Comparison of ENCODE assay signal across 8 mouse cellular contexts in the genomic region with DNA sequence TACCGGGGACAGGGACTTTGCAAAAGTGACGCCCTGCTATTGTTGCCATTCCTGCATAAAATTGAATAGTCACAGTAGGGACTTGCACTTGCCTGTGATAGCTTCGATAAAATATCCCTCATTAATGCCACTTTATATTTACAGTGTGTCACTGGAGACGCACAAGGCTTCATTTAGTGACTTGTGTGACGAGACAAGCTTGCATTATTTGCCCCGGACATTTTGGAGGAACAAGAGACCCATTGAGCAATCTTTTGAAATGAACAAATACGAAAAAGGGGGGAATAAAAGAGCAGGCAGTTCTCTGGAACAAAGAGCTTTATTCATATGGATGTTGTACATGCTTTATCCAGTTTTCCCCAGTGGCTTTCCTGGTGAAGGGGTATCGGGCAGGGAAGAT. TPM values are rescaled to one million over a fixed set of nuclear protein-coding genes. Genes with fewer than 3 reads are reported as not detected.
DNase-seq lines count a peak whose midpoint lies in the region; ATAC-seq and TF ChIP-seq lines count a peak whose summit lies in the region.
"Had no signal": no experiment of that assay in that cellular context is flagged by ENCODE, and none has a peak within 500 bp of the region (broad histone marks: within the 10 kb centered on the region; RNA-seq: fewer than 3 reads in every experiment).

No protein-coding gene starts in this region.

- H3K27me3 ChIP-seq in hindbrain, embryonic 10.5 days (ENCODE audit: insufficient read depth, poor library complexity, severe bottlenecking), result no peaks in the 10 kb centered on the region
- H3K27me3 ChIP-seq in midbrain, embryonic 14.5 days (ENCODE audit: control insufficient read depth, insufficient read depth, low read length), result peaks cover 16% of the 10 kb centered on the region; the same call in 1 of the 2 replicates
- H3K27me3 ChIP-seq in thymus, adult 2 months (ENCODE audit: control insufficient read depth, insufficient read depth, low read length), result peaks cover 23% of the 10 kb centered on the region

- no peaks in the 10 kb centered on the region for H3K9me3 ChIP-seq in hindbrain, embryonic 10.5 days
- no peaks in the 10 kb centered on the region for H3K9me3 ChIP-seq in midbrain, embryonic 14.5 days (ENCODE audit: control insufficient read depth, low read length)

- no peak for TF ChIP-seq POLR2A in cortical plate, adult 2 months (IDR thresholded peaks at IDR 0.05; ENCODE audit: extremely low read depth, insufficient read depth, low read length)
- no peak for TF ChIP-seq POLR2A in thymus, adult 2 months (IDR thresholded peaks at IDR 0.05; ENCODE audit: control insufficient read depth, extremely low read depth, insufficient read depth, low read length, poor library complexity)

- peak overlapping the region; percentile 22 for H3K9ac ChIP-seq in midbrain, embryonic 14.5 days (replicated peaks; ENCODE audit: low read length)

- WGBS in hindbrain, embryonic 10.5 days, result 11% methylated on average over 8 of the region's 8 CpGs
- WGBS in midbrain, embryonic 14.5 days, result 2% methylated on average over 8 of the region's 8 CpGs
- 42% methylated on average over 8 of the region's 8 CpGs for WGBS in thymus, adult 2 months

- H3K27ac ChIP-seq in cortical plate, adult 2 months (ENCODE audit: insufficient read depth, low read length), result no peak overlapping the region
- peak overlapping the region; percentile 96 for H3K27ac ChIP-seq in hindbrain, embryonic 10.5 days
- no peak overlapping the region for H3K27ac ChIP-seq in midbrain, embryonic 14.5 days (replicated peaks; ENCODE audit: low read depth, low read length)
- H3K27ac ChIP-seq in thymus, adult 2 months (ENCODE audit: control insufficient read depth, insufficient read depth, low read length), result no peak overlapping the region

- no peak for ATAC-seq in midbrain, embryonic 14.5 days (ENCODE audit: low FRiP score, low TSS enrichment)

- peaks cover 23% of the 10 kb centered on the region for H3K36me3 ChIP-seq in hindbrain, embryonic 10.5 days
- H3K36me3 ChIP-seq in midbrain, embryonic 14.5 days (ENCODE audit: control insufficient read depth, insufficient read depth, low read length), result no peaks in the 10 kb centered on the region
- no peaks in the 10 kb centered on the region for H3K36me3 ChIP-seq in thymus, adult 2 months (ENCODE audit: control insufficient read depth, insufficient read depth, low read length)

- peak overlapping the region; percentile 85 for H3K4me2 ChIP-seq in midbrain, embryonic 14.5 days (ENCODE audit: low read length)

- DNase-seq in R1 (ENCODE audit: low read depth, low spot score), result peak; percentile 47
- DNase-seq in hindbrain, embryonic 10.5 days (ENCODE audit: low spot score), result no peak
- DNase-seq in midbrain, embryonic 14.5 days, result peak; percentile 47
- no peak for DNase-seq in thymus, adult 2 months
- DNase-seq in kidney, adult 11 months, result no peak
- DNase-seq in heart, postnatal 4 days, result no peak

- H3K4me3 ChIP-seq in cortical plate, adult 2 months (ENCODE audit: insufficient read depth, low read length), result peak overlapping the region; percentile 22; the same call in 1 of the 2 replicates
- peak overlapping the region; percentile 93 for H3K4me3 ChIP-seq in hindbrain, embryonic 10.5 days
- peak overlapping the region; percentile 80 for H3K4me3 ChIP-seq in midbrain, embryonic 14.5 days (replicated peaks; ENCODE audit: low read depth, low read length)
- H3K4me3 ChIP-seq in thymus, adult 2 months (ENCODE audit: control insufficient read depth, insufficient read depth, low read length), result no peak overlapping the region

- no peak for TF ChIP-seq CTCF in cortical plate, adult 2 months (IDR thresholded peaks at IDR 0.05; ENCODE audit: extremely low read depth, insufficient read depth, low read length)
- TF ChIP-seq CTCF in thymus, adult 2 months (IDR thresholded peaks at IDR 0.05; ENCODE audit: borderline replicate concordance, control insufficient read depth, extremely low read depth, insufficient read depth, low read length, poor library complexity), result no peak

- peaks cover 2% of the 10 kb centered on the region for H3K4me1 ChIP-seq in cortical plate, adult 2 months (ENCODE audit: control insufficient read depth, insufficient read depth, low read length)
- H3K4me1 ChIP-seq in hindbrain, embryonic 10.5 days (replicated peaks), result peaks cover 50% of the 10 kb centered on the region
- H3K4me1 ChIP-seq in midbrain, embryonic 14.5 days (ENCODE audit: control insufficient read depth, insufficient read depth, low read length), result peaks cover 25% of the 10 kb centered on the region; the same call in 1 of the 2 replicates
- H3K4me1 ChIP-seq in thymus, adult 2 months (replicated peaks; ENCODE audit: control insufficient read depth, insufficient read depth, low read length), result peaks cover 17% of the 10 kb centered on the region

RNA-seq across cellular contexts. Expression of a gene that starts 3.5 kb away (rescaled TPM):
- 104 and 106 TPM in 2 replicates for polyA plus RNA-seq in cortical plate, adult 2 months (2012; rRNA removed)
- 111 and 168 TPM in 2 replicates for polyA plus RNA-seq in hindbrain, embryonic 10.5 days (2016; fragmentation: Nextera tagmentation; extraction: Ambion mirVana)
- 200 and 204 TPM in 2 replicates for polyA plus RNA-seq in midbrain, embryonic 14.5 days (2014; fragmentation: Nextera tagmentation; extraction: Ambion mirVana)
- polyA plus RNA-seq in thymus, adult 2 months (2012; rRNA removed), result 5.9 and 7.9 TPM in 2 replicates
- total RNA-seq in heart, postnatal 4 days (2021), result 1 to 10 TPM; 4.2 to 4.6 TPM
- total RNA-seq: granulocyte monocyte progenitor cell, adult 5-6 weeks had no signal

Comparison
In these comparisons a context has a peak if more than half of its experiments do, and no peak if none do; other contexts are left out.
1. DNase-seq: peak in R1 (single experiment) and midbrain, embryonic 14.5 days (single experiment); none in hindbrain, embryonic 10.5 days (single experiment), thymus, adult 2 months (single experiment), kidney, adult 11 months (single experiment) and heart, postnatal 4 days (single experiment).
2. RNA of a gene that starts 3.5 kb away (polyA plus RNA-seq): 200 to 204 TPM in midbrain, embryonic 14.5 days, 111 to 168 TPM in hindbrain, embryonic 10.5 days and 104 to 106 TPM in cortical plate, adult 2 months; 5.9 to 7.9 TPM in thymus, adult 2 months; every median in the first group is over 10 times any median in the second.